Mouse (Mus musculus) spleen, adult 2 months (tissue): ENCODE data around the gene Dnah2.

ENCODE experiments used
- CTCF ChIP-seq: fragments of 200-500 bp; IDR thresholded peaks from 2 replicates; pipeline ENCODE4 v1.5.1; 2011; ENCODE audit warnings: mild to moderate bottlenecking, inconsistent platforms; ENCODE audit not compliant: insufficient read depth, insufficient read length, insufficient replicate concordance; ENCODE audit errors: extremely low read depth
- POLR2A ChIP-seq: fragments of 200-500 bp; IDR thresholded peaks from 2 replicates; pipeline ENCODE4 v1.6.1; 2011; ENCODE audit warnings: low read depth, low read length, inconsistent platforms

DNA sequence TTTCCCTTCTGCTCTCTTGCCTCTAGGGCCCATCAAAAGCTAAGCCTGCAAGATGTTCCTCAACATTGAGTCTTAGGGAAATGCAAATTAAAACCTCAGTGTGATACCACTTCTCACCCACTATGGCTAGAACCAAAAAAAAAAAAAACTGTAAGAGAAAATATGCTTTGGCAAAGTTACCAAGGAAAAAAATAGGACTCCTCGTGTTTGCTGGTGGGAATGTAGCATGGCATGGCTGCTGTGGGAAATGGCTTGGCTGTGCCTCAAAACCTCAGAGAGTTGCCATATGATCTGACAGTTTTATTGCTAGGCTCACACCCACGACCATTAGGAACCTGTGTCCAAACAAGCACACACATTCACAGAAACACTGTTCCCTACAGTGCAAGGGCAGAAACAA is 61.4 kb downstream of the Dnah2 start:
- TF ChIP-seq CTCF (no peak), POLR2A (no peak)
